Mouse (Mus musculus) heart, adult 9 months (tissue): ENCODE measurements around the gene Mief2.

ENCODE experiments used
- DNase-seq, 2 experiments: peaks; one replicate each; pipeline ENCODE4 v3.0.0; 2022; ENCODE audit warnings: low spot score in 2 of 2

Gene Mief2

DNA sequence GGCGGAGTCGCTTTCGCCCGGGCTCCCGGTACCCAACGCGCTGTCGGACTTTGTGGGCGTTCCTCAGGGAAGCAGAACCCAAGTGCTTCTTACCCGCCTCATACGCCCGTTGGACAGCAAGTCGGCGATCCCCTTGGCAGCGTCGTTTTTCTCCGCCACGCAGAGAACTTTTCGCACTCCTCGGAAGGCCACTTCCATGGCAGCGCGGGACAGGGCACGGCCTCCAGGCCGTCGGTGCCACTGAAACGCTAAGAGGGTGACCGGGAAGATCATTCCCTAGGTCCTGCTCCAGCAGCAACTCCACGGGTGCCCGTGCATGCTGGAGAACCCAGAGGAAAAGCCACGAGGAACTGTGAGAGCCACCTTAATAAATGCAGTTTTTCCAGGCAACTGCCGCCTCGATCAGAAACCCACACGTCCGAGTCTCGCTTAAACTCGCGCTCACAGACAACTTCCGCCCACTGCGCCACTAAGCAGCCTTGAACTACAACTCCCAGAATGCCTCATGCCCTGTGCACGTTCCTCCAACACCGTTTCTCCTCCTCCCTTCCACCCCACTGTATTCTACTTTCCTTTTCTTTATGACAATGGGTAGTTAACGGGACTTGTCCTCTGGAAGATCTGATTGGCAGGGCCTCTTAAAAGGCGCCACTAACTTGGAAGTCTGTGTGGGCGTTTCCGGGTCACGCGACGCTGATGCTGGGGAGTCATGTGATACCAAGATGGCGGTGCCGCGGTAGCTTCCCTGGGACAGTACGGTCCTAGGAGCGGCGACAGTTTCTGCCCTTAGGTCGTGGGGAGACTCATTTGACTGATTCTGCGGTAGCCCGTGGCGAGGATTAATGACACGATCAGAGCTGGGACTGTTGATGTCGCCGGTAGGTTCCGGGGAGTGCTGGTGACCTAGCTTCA lies 48.9 kb downstream of the Mief2 start, which contains the start of the genes Top3a and Smcr8:
Gene Top3a (minus strand): TSS at position 537 of the 912 bp plus-strand sequence.
Gene Smcr8 (plus strand): TSS at position 696 of the 912 bp plus-strand sequence.
- peak; percentile 89 to 90 for DNase-seq

DNA sequence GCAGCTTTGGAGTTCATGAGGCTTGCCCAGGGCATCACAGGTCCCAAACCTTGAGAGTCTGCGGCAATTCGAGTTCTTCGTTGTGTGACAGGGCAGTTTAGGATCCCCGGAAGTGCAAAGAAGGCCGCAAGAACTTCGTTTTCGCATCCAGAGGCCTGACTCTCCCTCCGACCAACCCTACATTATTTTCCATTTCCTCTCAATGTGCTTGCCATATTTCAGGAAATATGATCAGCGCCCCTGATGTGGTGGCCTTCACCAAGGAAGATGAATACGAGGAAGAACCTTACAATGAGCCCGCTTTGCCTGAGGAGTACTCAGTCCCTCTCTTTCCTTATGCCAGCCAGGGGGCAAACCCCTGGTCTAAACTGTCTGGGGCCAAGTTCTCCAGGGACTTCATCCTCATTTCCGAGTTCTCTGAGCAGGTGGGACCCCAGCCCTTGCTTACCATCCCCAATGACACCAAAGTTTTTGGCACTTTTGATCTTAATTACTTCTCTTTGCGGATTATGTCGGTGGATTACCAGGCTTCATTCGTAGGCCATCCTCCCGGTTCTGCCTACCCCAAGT lies 49.7 kb downstream of the Mief2 start:
- DNase-seq: no peak

DNA sequence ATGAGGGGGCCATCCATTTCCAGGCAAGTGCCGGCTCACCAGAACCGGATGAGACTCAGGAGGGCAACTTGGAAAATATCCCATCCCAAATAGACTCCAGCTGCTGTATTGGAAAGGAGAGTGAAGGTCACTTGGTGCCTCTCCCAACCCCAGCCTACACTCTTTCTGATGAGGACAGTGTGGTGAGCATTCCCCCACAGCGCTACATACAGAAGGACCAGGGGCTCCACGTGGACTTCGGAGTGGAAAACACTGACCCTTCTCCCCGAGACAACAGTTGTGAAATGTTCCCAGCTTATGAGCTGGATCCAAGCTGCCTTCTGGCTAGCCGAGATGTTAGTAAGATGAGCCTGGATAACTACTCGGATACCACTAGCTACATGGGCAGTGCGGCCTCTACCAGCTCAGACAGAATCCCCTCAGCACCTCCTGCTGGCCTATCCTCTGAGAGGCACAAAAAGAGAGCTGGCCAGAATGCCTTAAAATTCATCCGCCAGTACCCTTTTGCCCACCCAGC lies 51.5 kb downstream of the Mief2 start:
- DNase-seq: no peak
